16 mouse cellular contexts compared by ENCODE assay signal in genomic region chr7:6929286-6929685, GRCm38 (mm10).
"Had no signal": no experiment of that assay in that cellular context is flagged by ENCODE, and none has a peak within 500 bp of the region (broad histone marks: within the 10 kb centered on the region; RNA-seq: fewer than 3 reads in every experiment).

No protein-coding gene starts in this region.

- H3K27ac ChIP-seq: neural tube, embryonic 13.5 days; neural tube, embryonic 15.5 days; stomach, embryonic 15.5 days; stomach, postnatal 0 days had no signal

- H3K9me3 ChIP-seq: neural tube, embryonic 13.5 days; neural tube, embryonic 15.5 days; stomach, embryonic 15.5 days had no signal

- H3K4me1 ChIP-seq: neural tube, embryonic 13.5 days; stomach, embryonic 15.5 days had no signal

- H3K9ac ChIP-seq: neural tube, embryonic 13.5 days; neural tube, embryonic 15.5 days; stomach, embryonic 15.5 days had no signal

- H3K4me2 ChIP-seq: neural tube, embryonic 13.5 days; neural tube, embryonic 15.5 days; stomach, embryonic 15.5 days had no signal

- DNase-seq: retina, postnatal 1 day; right cerebral cortex, adult 18-20 months; right cerebral cortex, postnatal 14 days; right cerebral cortex, postnatal 25 days; right cerebral cortex, postnatal 4 days; spleen, adult 18-20 months; thymus, adult 18-20 months; thymus, adult 2 months; thymus, postnatal 14 days; thymus, postnatal 25 days; thymus, postnatal 36 days; thymus, postnatal 4 days had no signal

- H3K27me3 ChIP-seq: neural tube, embryonic 13.5 days; neural tube, embryonic 15.5 days; stomach, embryonic 15.5 days had no signal

- H3K36me3 ChIP-seq: neural tube, embryonic 13.5 days; neural tube, embryonic 15.5 days; stomach, embryonic 15.5 days had no signal

- H3K4me3 ChIP-seq: neural tube, embryonic 13.5 days; neural tube, embryonic 15.5 days; stomach, embryonic 15.5 days had no signal
